Mouse (Mus musculus) v-Abl transformed pro-B cells (cell line): Measurements from ENCODE around the gene Fam83d.

Experiments
- in situ Hi-C, 2 experiments: fragments of 400-800 bp; cut with MboI; formaldehyde crosslinking; loops; one replicate each; pipeline ENCODE4 v1.15.1; 2025; ENCODE audit not compliant: unreplicated experiment in 2 of 2

Gene Fam83d

GRCm38 (mm10) chr2:158795875-158796274, 28.0 kb downstream of the Fam83d start:
- in situ Hi-C loops: no loop called here

DNA sequence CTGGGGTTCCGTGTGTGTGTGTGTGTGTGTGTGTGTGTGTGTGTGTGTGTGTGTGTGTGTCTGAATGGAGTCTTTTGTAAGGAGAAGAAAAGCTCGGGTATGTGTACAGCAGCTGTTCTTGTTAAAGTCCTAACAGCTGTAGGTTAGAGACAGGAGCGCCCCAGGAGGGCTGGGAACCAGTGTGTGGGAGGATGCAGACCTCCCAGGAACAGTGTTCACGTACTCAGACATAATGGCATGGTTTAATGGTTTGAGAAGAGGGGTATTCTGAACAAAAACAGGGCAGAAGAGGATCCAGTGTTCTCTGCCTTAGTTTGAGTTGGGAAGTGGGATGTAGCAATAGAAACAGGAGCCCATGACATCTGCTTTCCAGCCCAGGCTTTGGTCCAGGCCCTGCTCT, 31.4 kb downstream of the Fam83d start:
- in situ Hi-C loops: no loop called here

GRCm38 (mm10) chr2:158800788-158801187, 32.9 kb downstream of the Fam83d start:
- in situ Hi-C loops: no loop called here

DNA sequence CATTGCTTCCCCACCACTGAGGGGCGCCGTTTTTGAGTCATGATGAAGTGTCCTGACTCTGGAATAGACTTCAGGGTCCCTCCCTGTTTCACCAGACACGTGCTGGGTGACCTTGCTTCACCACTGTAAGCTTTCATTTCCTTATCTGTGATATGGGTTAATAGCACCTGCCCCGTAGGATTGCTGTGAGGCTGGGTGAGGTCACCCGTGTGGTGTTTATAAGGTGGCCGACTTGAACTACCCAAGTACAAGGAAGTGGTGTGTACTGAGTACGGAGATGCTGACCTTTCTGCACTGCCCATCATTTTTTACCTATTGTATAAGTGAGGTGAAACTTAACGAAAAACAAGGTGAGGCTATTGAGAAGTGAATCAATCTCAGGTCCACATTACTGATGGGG, 35.7 kb downstream of the Fam83d start:
- in situ Hi-C loops: no loop called here

- in situ Hi-C loops: no loop called here
Measured at GRCm38 (mm10) chr2:158815686-158816085, 47.8 kb downstream of the Fam83d start.

- in situ Hi-C loops: no loop called here
Measured at GRCm38 (mm10) chr2:158816239-158816638, 48.3 kb downstream of the Fam83d start.

DNA sequence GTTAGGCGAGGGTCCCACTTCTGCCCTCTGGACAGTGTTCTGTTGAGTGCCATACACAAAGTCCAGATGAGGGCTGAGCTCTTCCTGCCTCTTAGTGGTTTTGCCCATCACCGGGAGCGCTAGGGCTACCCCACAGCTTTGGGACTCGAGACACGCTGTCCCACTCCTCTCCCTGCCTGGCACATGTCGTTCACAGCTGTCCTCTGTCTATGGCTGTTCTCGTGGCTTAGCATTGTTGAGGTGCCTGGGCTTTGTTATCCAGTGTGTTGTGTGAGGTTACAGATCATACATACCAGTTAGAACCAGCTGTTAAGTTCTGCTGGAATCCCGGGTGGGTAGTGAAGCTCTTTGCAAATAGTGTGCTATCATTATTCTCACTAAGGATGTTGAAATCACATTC, 49.8 kb downstream of the Fam83d start:
- in situ Hi-C loops: no loop called here

GRCm38 (mm10) chr2:158828124-158828523, 60.2 kb downstream of the Fam83d start:
- in situ Hi-C loops: no loop called here

GRCm38 (mm10) chr2:158829746-158830145, 61.9 kb downstream of the Fam83d start:
- in situ Hi-C loops: no loop called here

DNA sequence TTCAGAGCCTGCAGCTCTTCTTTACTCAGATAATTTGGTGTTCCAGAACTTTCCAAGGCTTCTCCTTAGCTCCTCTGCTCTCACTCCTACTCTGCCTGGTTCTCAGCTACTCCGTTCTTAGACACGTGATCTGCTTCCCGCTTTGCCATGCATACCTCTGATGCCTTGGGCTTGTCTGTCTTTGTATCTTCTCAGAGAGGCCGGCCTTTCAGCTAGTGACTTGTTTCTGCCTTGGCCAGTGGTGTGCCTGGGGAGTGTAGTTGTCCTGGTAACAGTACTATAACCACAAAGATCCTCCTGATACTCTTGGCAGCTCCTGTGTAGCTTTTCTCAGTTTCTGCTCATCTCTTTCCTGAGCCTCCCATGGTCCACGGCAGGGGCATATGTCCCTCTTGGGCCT, 65.3 kb downstream of the Fam83d start:
- in situ Hi-C loops: no loop called here

- in situ Hi-C loops: no loop called here
Measured at GRCm38 (mm10) chr2:158833645-158834044, 65.8 kb downstream of the Fam83d start.
